Mouse (Mus musculus): ENCODE measurements around the gene Atp6v0e. TPM values are rescaled to one million over a fixed set of nuclear protein-coding genes. Genes with fewer than 3 reads are reported as not detected.

The Atp6v0e gene
- polyA plus RNA-seq, 1 experiment from 2014 or later, result 382 TPM

- Histone ChIP-seq H3K4me3 (ENCODE audit: low read depth, low read length) (no peak overlapping the region), H3K36me3 (ENCODE audit: insufficient read depth, low read length) (no peaks in the 10 kb centered on the region), H3K9ac (replicated peaks; ENCODE audit: low read depth) (no peak overlapping the region), H3K4me2 (replicated peaks; ENCODE audit: low read depth, low read length) (no peak overlapping the region), H3K4me1 (ENCODE audit: insufficient read depth, low read depth, low read length) (no peaks in the 10 kb centered on the region), H3K27me3 (replicated peaks; ENCODE audit: insufficient read depth, low read length) (no peaks in the 10 kb centered on the region), H3K27ac (ENCODE audit: low read length) (no peak overlapping the region), H3K9me3 (ENCODE audit: low read length) (no peaks in the 10 kb centered on the region)
- 88% methylated on average over 17 of the region's 17 CpGs for WGBS
- no peak for ATAC-seq
- TF ChIP-seq EP300 (IDR thresholded peaks at IDR 0.05) (no peak), CTCF (IDR thresholded peaks at IDR 0.05) (no peak)
- DNase-seq (ENCODE audit: low spot score), result no peak
Measured at GRCm38 (mm10) chr17:26686334-26687000, 23.4 kb downstream of the Atp6v0e start.

GRCm38 (mm10) chr17:26688795-26689735 lies 26.0 kb downstream of the Atp6v0e start:
- no peaks in the 10 kb centered on the region for H3K36me3 ChIP-seq (ENCODE audit: insufficient read depth, low read length)
- TF ChIP-seq EP300 (IDR thresholded peaks at IDR 0.05) (no peak), CTCF (IDR thresholded peaks at IDR 0.05) (no peak)
- 60% methylated on average over 8 of the region's 8 CpGs for WGBS
- DNase-seq (ENCODE audit: low spot score) (peak; percentile 23), ATAC-seq (no peak; the same call in 1 of the 2 replicates)
- H3K9ac ChIP-seq (replicated peaks; ENCODE audit: low read depth), result no peak overlapping the region
- no peak overlapping the region for H3K4me3 ChIP-seq (ENCODE audit: low read depth, low read length)
- no peaks in the 10 kb centered on the region for H3K27me3 ChIP-seq (replicated peaks; ENCODE audit: insufficient read depth, low read length)
- H3K4me1 ChIP-seq (ENCODE audit: insufficient read depth, low read depth, low read length), result no peaks in the 10 kb centered on the region
- H3K27ac ChIP-seq (ENCODE audit: low read length), result no peak overlapping the region
- H3K4me2 ChIP-seq (replicated peaks; ENCODE audit: low read depth, low read length), result no peak overlapping the region
- no peaks in the 10 kb centered on the region for H3K9me3 ChIP-seq (ENCODE audit: low read length)

GRCm38 (mm10) chr17:26689810-26690209 lies 26.8 kb downstream of the Atp6v0e start:
- Histone ChIP-seq H3K4me1 (ENCODE audit: insufficient read depth, low read depth, low read length) (no peaks in the 10 kb centered on the region), H3K27ac (ENCODE audit: low read length) (no peak overlapping the region), H3K9me3 (ENCODE audit: low read length) (no peaks in the 10 kb centered on the region), H3K4me3 (ENCODE audit: low read depth, low read length) (no peak overlapping the region), H3K27me3 (replicated peaks; ENCODE audit: insufficient read depth, low read length) (no peaks in the 10 kb centered on the region), H3K9ac (replicated peaks; ENCODE audit: low read depth) (no peak overlapping the region), H3K36me3 (ENCODE audit: insufficient read depth, low read length) (no peaks in the 10 kb centered on the region), H3K4me2 (replicated peaks; ENCODE audit: low read depth, low read length) (no peak overlapping the region)
- 83% methylated on average over 2 of the region's 2 CpGs for WGBS
- DNase-seq (ENCODE audit: low spot score), result no peak
- TF ChIP-seq CTCF (IDR thresholded peaks at IDR 0.05) (no peak), EP300 (IDR thresholded peaks at IDR 0.05) (no peak)
- no peak for ATAC-seq

GRCm38 (mm10) chr17:26690236-26690635 lies 27.2 kb downstream of the Atp6v0e start:
- DNase-seq (ENCODE audit: low spot score) (no peak), ATAC-seq (no peak)
- H3K4me2 ChIP-seq (replicated peaks; ENCODE audit: low read depth, low read length), result no peak overlapping the region
- no peaks in the 10 kb centered on the region for H3K9me3 ChIP-seq (ENCODE audit: low read length)
- H3K36me3 ChIP-seq (ENCODE audit: insufficient read depth, low read length), result no peaks in the 10 kb centered on the region
- no peak overlapping the region for H3K4me3 ChIP-seq (ENCODE audit: low read depth, low read length)
- H3K27me3 ChIP-seq (replicated peaks; ENCODE audit: insufficient read depth, low read length), result no peaks in the 10 kb centered on the region
- no peaks in the 10 kb centered on the region for H3K4me1 ChIP-seq (ENCODE audit: insufficient read depth, low read depth, low read length)
- H3K27ac ChIP-seq (ENCODE audit: low read length), result no peak overlapping the region
- WGBS, result 85% methylated on average over 5 of the region's 5 CpGs
- no peak for TF ChIP-seq EP300 (IDR thresholded peaks at IDR 0.05)
- TF ChIP-seq CTCF (IDR thresholded peaks at IDR 0.05), result no peak
- no peak overlapping the region for H3K9ac ChIP-seq (replicated peaks; ENCODE audit: low read depth)

GRCm38 (mm10) chr17:26691110-26691509 lies 28.1 kb downstream of the Atp6v0e start:
- DNase-seq (ENCODE audit: low spot score) (peak; percentile 29), ATAC-seq (peak; percentile 35; the same call in 1 of the 2 replicates)
- Histone ChIP-seq H3K9ac (replicated peaks; ENCODE audit: low read depth) (no peak overlapping the region), H3K4me2 (replicated peaks; ENCODE audit: low read depth, low read length) (no peak overlapping the region), H3K4me1 (ENCODE audit: insufficient read depth, low read depth, low read length) (no peaks in the 10 kb centered on the region), H3K27me3 (replicated peaks; ENCODE audit: insufficient read depth, low read length) (no peaks in the 10 kb centered on the region), H3K36me3 (ENCODE audit: insufficient read depth, low read length) (0 out of 2 replicates have a peak, but pooled peaks cover 4% of the 10 kb centered on the region), H3K9me3 (ENCODE audit: low read length) (no peaks in the 10 kb centered on the region), H3K27ac (ENCODE audit: low read length) (no peak overlapping the region), H3K4me3 (ENCODE audit: low read depth, low read length) (no peak overlapping the region)
- 85% methylated on average over 7 of the region's 7 CpGs for WGBS
- no peak for TF ChIP-seq CTCF (IDR thresholded peaks at IDR 0.05)
- TF ChIP-seq EP300 (IDR thresholded peaks at IDR 0.05), result peak; percentile 20; the same call in 1 of the 2 replicates

- H3K9me3 ChIP-seq (ENCODE audit: low read length), result no peaks in the 10 kb centered on the region
- H3K9ac ChIP-seq (replicated peaks; ENCODE audit: low read depth), result no peak overlapping the region
- TF ChIP-seq CTCF (IDR thresholded peaks at IDR 0.05), result no peak
- H3K27me3 ChIP-seq (replicated peaks; ENCODE audit: insufficient read depth, low read length), result no peaks in the 10 kb centered on the region
- 77% methylated on average over 7 of the region's 7 CpGs for WGBS
- H3K4me1 ChIP-seq (ENCODE audit: insufficient read depth, low read depth, low read length), result no peaks in the 10 kb centered on the region
- DNase-seq (ENCODE audit: low spot score) (no peak), ATAC-seq (no peak)
- H3K27ac ChIP-seq (ENCODE audit: low read length), result no peak overlapping the region
- no peak overlapping the region for H3K4me2 ChIP-seq (replicated peaks; ENCODE audit: low read depth, low read length)
- H3K36me3 ChIP-seq (ENCODE audit: insufficient read depth, low read length), result peaks cover 12% of the 10 kb centered on the region
- no peak overlapping the region for H3K4me3 ChIP-seq (ENCODE audit: low read depth, low read length)
Measured at GRCm38 (mm10) chr17:26693424-26693823, 30.4 kb downstream of the Atp6v0e start.

Measured in lung, postnatal 0 days (tissue).